Mouse (Mus musculus) lung, postnatal 36 days (tissue): ENCODE results near the gene Ddi2.
A peak's percentile ranks its signal among the peaks of the same experiment; 100 is the strongest.

Experiments used
- DNase-seq: peaks from one replicate; pipeline ENCODE4 v3.0.0; 2022; ENCODE audit warnings: mixed read lengths

Ddi2 gene

DNA sequence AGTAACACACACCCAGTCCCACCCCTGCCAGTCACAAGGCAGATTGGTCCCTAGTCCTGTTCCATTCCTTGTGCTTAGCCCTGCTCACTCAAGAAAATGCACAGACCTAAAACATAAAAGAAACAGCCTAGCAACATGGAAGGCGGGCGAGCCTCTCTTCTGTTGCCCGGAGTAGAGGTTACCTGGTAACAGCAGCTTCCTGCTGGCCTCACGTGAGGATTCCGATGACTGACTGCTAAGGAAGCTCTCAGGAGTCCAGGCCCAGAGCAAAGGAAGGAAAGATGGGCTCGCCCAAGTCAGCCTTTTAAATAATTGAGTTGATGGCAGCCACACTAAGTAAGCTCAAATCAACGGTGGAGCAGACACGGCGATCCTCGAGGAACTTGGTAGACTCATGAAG lies 71.3 kb downstream of the Ddi2 start:
- no peak for DNase-seq

DNA sequence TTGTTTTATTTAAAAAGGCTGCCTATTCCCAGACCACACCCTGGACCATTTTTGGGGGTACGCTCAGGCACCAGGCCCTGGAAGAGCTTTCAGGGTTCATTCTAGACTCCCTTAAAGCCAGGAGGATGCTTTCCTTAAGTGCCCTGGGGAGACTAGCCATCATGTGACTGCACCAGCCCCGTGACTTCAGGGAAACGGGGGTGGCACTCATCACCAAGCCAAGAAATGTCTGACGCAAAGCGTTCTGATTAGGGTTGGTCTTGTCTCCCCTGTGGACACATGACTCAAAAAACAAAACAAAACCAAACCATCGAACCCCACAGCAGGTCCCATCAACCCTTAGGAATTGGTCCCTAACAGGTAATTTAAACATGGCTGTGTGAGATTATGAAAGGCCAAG lies 71.9 kb downstream of the Ddi2 start:
- no peak for DNase-seq

DNA sequence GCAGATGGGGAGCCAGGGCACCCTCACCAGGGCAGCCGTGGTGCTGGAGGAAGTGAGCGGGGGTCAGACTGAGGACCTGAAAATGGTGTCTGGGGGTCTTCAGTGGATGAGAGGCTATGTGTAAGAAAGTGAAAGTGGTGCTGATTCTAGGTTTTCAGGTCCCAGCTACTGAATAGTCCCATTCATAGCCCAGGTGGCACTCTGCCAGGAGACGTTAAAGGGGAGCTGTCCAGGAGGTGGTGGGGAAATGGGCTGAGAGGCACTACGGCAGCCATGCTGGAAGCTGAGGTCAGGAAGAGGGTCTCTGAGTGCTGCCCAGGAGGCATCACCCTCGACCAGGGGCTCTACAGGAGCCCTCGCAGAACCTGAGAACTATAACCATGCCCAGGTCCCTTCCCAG lies 74.0 kb downstream of the Ddi2 start:
- DNase-seq = no peak

DNA sequence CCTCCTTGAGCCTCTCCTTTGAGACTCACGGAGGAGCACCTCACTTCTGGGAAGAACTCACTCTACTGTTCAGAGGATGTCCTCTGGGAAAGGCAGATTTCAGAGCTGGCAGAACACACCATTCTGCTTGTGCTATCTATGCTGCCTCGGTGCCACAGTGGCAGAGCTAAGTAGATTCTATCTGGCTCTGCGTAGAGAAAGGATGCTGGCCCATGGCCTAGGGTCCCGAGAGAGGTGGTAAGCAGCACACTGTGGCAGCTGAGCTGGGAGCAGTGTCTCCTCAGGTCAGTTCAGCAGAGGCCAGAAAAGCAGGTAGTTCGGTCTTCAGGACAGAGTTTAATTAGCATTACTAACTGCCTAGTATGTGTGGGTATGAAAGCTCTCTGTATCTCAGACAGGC lies 75.0 kb downstream of the Ddi2 start:
- no peak for DNase-seq

DNA sequence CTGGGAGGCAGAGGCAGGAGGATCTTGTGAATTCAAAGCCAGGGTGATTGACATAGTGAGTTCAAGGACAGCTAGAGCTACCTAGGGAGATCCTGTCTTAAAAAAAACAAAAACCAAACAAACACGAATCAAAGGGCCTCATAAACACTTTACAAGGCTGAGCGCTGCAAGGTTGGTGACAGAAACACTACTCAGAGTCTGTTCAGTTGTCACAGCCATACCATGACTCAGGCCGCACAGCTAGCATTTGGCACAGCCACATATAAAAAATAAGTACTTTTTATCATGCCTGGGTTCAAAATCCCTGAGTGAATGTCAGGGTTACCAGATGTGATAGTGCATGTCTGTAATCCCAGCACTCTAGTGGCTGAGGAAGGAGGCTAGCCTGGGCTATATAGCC lies 76.0 kb downstream of the Ddi2 start:
- no peak for DNase-seq

DNA sequence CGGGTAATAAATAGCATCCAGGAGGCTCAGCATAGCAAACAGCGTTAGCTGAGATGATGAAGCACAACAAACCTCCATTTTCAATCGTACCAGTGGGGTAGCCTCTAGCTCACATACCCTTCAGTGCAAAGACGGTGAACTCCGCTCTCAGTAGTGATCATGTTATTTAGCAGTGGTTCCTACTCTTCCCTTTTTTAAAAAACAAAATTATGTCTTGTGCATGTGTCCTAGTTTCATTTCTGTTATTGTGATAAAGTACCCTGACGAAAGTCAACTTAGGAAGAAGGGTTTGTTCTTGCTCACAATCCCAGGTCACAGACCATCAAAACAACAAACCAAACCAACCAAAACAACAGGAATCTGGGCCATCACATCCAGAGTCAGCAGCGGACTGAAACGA lies 77.2 kb downstream of the Ddi2 start:
- no peak for DNase-seq

DNA sequence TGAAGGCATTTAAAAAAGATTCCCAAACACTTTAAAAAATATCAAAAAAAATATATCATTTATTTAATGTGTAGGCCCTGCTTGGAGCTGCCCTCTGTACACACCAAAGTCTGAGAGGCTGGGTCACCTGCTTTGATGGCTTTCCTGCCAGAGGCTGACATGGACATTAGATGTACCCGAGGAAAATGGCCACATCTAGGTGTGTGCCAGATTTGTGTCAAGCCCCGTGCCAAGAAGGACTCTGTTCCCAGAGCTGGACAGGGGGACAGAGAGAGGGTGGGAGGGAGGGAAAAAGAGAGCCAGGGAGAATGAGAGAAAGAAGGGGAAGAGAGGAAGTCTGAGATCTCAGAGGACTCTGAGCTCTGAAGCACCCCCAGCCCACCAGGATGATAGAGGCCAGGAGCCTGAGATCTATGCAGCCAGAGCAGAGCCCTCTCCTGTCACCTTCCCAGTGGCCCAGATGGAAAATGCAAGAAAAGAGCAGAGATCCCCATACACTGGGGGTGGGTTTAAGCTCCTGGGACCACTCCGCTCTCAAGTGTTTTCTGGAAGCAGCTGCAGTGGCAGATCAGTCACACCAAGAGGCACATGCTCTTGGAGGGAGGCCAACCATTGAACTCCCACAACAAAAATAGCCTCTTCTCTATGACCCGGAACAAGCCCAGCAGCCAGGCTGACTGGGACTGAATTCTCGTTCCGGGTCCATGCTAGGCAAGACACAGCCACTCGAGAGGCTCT lies 79.9 kb downstream of the Ddi2 start:
- DNase-seq = peak; percentile 82

DNA sequence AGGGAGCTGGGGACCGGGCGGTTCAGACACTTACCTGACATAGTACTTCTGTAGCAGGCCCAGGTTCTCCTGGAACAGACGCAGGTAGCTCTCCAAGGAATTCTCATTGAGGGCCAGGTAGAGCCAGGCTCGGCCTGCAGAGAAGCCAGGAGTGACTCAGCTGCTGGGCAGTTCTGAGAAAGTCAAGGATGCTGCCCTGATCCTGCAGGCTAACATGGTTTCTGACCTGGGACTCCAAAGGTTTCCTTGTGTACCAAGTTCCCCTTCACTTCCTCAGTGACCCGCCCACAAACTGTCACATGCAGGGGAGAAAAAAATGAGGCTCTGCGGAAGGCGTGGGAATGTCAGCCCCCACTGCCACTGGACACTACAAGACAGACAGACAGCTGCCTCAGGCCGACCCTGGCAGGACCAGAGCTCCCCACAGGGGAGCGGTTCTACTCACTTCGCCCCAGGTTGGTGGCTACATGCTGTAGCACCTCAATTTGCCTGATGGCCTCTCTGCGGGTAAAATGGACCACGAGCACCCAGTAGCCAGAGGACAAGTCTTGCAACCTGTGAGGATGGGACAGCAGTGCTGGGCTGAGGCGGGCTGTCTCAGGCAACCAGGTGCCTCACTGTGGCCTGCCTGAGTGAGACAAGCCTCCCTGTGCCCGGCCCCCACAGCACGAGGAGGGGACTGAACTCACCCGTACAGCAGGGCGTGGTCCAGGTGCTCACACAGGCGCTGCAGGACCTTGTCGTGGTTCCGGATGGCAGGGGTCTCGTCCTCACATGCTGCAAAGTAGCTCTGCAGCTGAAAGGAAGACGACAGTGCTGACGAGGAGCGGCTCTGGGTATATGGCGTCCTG lies 81.0 kb downstream of the Ddi2 start:
- no peak for DNase-seq

DNA sequence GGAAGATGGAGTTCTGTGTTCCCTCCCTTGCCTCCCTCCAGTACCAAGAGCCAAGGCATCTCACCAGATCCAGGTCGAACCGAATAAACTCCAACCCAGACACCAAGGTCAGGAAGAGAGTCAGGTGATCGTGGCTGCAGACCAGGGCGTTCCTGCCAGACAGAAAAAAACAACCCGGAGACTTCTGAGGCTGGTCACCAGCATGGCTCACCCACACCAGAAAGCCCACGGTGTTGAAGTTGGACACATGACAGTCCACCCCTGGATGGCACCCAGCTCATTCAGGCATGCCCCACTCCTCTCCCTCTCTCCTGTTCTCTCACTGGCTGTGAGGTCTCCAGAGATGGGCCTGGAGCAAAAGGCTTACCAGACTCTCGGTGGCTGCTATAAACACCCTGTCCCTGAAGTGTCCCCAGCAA lies 81.9 kb downstream of the Ddi2 start:
- no peak for DNase-seq

DNA sequence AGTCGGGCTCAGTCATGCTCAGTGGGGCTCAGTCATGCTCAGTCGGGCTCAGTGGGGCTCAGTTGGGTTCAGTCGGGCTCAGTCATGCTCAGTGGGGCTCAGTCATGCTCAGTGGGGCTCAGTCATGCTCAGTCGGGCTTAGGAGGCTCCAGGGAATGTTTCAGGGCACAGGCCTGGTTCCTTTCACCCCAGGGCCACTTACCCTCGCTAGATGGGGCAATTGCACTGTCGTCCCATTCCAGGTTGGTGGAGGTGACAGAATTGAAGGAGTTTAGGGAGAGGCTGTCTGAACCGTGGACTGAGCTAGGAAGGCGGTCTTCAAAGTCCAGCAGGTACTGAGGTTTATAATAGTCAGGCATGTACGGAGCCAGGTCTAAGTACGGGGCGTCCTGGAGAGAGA lies 83.7 kb downstream of the Ddi2 start:
- DNase-seq = no peak

DNA sequence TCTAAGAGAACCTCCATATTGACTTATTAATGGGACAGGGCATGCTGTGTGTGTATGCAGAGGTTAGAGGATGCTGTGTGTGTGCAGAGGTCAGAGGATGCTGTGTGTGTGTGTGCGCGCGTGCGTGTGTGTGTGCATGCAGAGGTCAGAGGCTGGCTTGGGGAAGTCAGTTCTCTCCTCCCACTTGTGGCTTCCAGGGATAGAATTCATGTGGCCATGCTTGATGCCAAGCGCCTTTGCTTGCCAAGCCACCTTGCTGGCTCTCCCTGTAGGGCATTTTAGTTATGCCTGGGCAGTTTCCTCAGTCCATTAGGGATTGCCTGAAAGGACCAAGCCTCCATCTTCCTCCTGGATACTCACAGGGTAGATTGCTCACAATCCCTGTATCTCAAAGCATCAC lies 86.5 kb downstream of the Ddi2 start:
- no peak for DNase-seq

DNA sequence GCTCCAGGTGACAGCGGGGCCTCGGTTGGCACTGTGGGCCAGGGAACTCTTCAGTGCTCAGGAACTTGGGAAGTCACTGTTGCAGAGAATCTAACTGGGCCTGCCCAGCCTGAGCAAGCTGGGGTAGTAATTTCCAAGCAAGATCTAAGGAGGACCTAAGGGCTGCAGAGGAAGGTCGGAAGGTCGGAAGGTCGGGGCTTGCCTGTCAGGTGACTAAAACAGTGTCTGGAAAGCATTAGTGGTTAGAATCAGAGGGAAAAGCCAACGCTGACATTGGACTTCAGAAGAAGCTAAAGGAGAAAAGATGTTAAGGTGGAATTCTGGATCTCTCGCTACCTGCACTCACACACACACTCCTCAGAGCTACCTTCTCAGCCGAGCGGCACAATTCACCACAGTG lies 87.2 kb downstream of the Ddi2 start:
- DNase-seq = no peak

DNA sequence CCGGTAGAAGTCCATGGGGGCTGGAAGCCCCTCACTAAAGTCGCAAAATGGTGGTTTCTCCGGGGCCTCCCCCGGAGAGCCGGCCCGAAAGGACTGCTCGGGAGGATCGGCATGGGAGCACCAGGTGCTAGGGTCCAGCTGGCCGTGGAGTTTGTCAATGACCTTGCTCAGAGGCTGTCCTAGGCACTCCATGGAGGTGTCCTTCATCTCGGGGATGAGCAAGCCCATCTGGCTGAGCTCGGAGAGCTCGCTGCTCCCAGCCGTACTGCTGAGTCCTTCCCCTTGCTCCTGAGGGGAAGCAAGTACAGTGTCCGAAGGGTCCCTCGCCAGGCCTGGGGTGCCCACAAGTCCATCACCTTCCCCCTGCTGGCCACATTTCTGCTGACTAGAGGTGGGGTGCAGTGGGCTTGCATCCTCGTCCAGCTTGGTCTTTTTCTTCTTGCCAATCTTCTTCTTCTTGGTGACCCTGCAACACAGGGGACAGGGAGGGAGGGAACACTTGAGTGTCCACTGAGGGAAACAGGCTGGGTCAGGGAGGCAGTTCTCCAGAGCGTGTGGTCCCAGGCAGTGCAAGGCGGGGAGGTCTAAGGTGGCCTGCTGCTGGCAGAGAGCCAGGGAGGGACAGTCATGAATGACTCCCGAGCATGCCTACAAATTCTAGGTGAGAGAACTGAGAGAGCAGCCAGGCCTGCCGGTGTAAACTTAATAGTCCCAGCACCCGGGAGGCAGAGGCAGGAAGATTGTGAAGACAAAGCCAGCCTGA lies 90.9 kb downstream of the Ddi2 start:
- peak; percentile 68 for DNase-seq

DNA sequence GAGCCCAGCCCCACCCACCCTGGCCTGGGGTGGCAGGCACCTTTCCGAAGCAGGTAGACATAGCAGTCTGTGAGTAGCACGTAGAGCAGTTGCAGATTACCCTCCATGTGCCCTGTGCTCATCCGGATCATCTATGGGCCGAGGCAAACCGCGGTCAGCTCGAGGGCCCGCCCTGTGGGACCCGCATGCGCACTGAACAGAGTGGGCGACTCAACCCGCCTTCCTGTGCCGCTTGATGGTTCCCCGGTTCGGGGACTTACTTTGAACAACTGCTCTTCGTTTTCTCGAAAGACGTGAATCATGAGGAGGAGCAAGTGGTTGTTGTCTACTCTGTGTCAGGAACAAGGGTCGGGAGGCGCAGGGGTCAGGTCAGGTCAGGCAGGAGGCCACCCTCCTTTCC lies 92.0 kb downstream of the Ddi2 start:
- no peak for DNase-seq

DNA sequence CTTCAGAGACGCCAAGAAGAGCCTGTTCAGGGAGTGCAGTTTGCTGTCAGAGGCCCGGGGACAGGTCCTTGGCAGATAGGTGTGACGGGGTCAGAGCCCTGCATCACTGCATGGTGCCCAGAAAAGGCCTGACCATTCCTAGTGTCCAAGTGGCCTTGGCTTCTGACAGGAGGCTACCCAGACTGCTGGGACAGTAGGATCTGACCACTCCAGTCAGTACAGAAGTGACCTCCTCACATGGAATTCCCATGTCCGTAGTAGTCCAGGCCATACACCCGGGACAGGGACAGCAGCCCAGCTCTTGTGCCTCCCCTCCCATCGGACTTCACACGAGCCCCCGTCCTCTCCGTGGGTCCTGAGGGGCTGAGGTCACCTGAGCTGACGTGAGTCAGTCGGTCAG lies 93.2 kb downstream of the Ddi2 start:
- DNase-seq = no peak

DNA sequence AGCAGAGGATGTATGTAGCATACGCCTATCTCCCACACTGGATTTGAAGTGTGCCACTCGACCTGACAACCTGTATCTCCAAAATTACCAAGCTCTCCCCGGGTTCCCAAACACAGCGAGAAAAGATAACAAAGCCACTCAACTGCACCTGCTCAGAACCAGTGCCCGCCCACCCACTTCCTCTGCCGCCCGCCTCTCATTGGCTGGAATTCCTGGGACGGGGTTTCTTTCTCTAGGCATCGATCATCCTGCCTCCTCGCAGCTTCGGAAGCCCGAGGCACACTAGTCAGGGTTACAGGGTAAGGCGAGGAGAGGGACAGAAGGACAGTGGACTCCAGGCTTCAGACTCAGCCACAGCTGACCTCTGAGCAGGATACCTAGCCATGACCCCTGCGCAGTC lies 94.6 kb downstream of the Ddi2 start:
- no peak for DNase-seq
